Mouse (Mus musculus): Measurements from ENCODE around the gene Tyw5. TPM values are rescaled to one million over a fixed set of nuclear protein-coding genes. Genes with fewer than 3 reads are reported as not detected.

Gene Tyw5
- total and polyA plus RNA-seq, 3 experiments = 20.3 to 50.1 (median 21.0) TPM

- in situ Hi-C loops (cut with MboI; ENCODE audit: low pct_ligation_motif_present, low pct_unique_long_range_greater_than_20kb, low sequenced_read_pairs) (no loop called here), dilution Hi-C loops (cut with MboI; ENCODE audit: extremely low pct_ligation_motif_present, extremely low pct_unique_long_range_greater_than_20kb, low sequenced_read_pairs) (no loop called here)
- TF ChIP-seq CHD1 (IDR thresholded peaks at IDR 0.05; ENCODE audit: low read depth, low read length) (no peak), NELFE (IDR thresholded peaks at IDR 0.05; ENCODE audit: low read depth, low read length) (no peak), GABPA (IDR thresholded peaks at IDR 0.05; ENCODE audit: insufficient replicate concordance, low read depth, low read length) (no peak), POLR2AphosphoS2 (IDR thresholded peaks at IDR 0.05; ENCODE audit: low read depth, low read length) (no peak), USF1 (IDR thresholded peaks at IDR 0.05; ENCODE audit: low read depth, low read length) (no peak), IRF4 (IDR thresholded peaks at IDR 0.05; ENCODE audit: low read depth, low read length) (peak; percentile 85), BHLHE40 (IDR thresholded peaks at IDR 0.05; ENCODE audit: low read depth, low read length) (0 out of 2 replicates have a peak, but pooled peaks have one; percentile 16), MAZ (IDR thresholded peaks at IDR 0.05; ENCODE audit: low read depth, low read length) (no peak), NRF1 (IDR thresholded peaks at IDR 0.05; ENCODE audit: low read depth, low read length) (no peak), JUND (conservative IDR thresholded peaks at IDR 0.05; ENCODE audit: low read depth, low read length) (no peak), KAT2A (IDR thresholded peaks at IDR 0.05; ENCODE audit: insufficient replicate concordance, low read length) (no peak), MEF2A (IDR thresholded peaks at IDR 0.05; ENCODE audit: borderline replicate concordance, low read depth, low read length) (no peak), ZMIZ1 (IDR thresholded peaks at IDR 0.05; ENCODE audit: low read depth, low read length) (no peak), ZNF384 (IDR thresholded peaks at IDR 0.05; ENCODE audit: low read depth, low read length) (no peak), RCOR1 (conservative IDR thresholded peaks at IDR 0.05; ENCODE audit: low read depth, low read length) (peak; percentile 59; the same call in 1 of the 2 replicates), MAFK (IDR thresholded peaks at IDR 0.05; ENCODE audit: insufficient replicate concordance, low read length) (0 out of 2 replicates have a peak, but pooled peaks have one; percentile 33), MXI1 (IDR thresholded peaks at IDR 0.05; ENCODE audit: low read depth, low read length) (no peak), ELF1 (IDR thresholded peaks at IDR 0.05; ENCODE audit: low read depth, low read length) (0 out of 2 replicates have a peak, but pooled peaks have one; percentile 29), CHD2 (IDR thresholded peaks at IDR 0.05; ENCODE audit: low read length) (peak; percentile 30; the same call in 1 of the 2 replicates), TCF12 (IDR thresholded peaks at IDR 0.05; ENCODE audit: low read depth, low read length) (0 out of 2 replicates have a peak, but pooled peaks have one; percentile 28), TBP (conservative IDR thresholded peaks at IDR 0.05; ENCODE audit: low read depth, low read length) (no peak), E2F4 (IDR thresholded peaks at IDR 0.05; ENCODE audit: insufficient replicate concordance, low read depth, low read length) (no peak), MYC (IDR thresholded peaks at IDR 0.05; ENCODE audit: low read depth, low read length) (no peak), ZKSCAN1 (IDR thresholded peaks at IDR 0.05; ENCODE audit: borderline replicate concordance, low read depth, low read length) (no peak), UBTF (IDR thresholded peaks at IDR 0.05; ENCODE audit: low read depth, low read length) (no peak), SMC3 (IDR thresholded peaks at IDR 0.05; ENCODE audit: low read depth, low read length) (no peak), MAX (IDR thresholded peaks at IDR 0.05; ENCODE audit: low read length) (no peak), ETS1 (conservative IDR thresholded peaks at IDR 0.05; ENCODE audit: low read depth, low read length) (no peak), ZC3H11A (IDR thresholded peaks at IDR 0.05; ENCODE audit: low read depth, low read length) (no peak), SIN3A (IDR thresholded peaks at IDR 0.05; ENCODE audit: low read length) (0 out of 2 replicates have a peak, but pooled peaks have one; percentile 34), EP300 (IDR thresholded peaks at IDR 0.05; ENCODE audit: low read length) (peak; percentile 87), CTCF (conservative IDR thresholded peaks at IDR 0.05 in 1 of 2, IDR thresholded peaks at IDR 0.05 in 1 of 2; ENCODE audit: low read depth in 2 of 2, low read length in 2 of 2) (no peak), JUN (IDR thresholded peaks at IDR 0.05; ENCODE audit: insufficient read depth, low read depth, low read length) (no peak), HCFC1 (IDR thresholded peaks at IDR 0.05; ENCODE audit: low read depth, low read length) (no peak), POLR2A (IDR thresholded peaks at IDR 0.05; ENCODE audit: low read depth, low read length) (no peak), RAD21 (IDR thresholded peaks at IDR 0.05; ENCODE audit: low read depth, low read length) (no peak), PAX5 (IDR thresholded peaks at IDR 0.05; ENCODE audit: low read length) (no peak), USF2 (conservative IDR thresholded peaks at IDR 0.05; ENCODE audit: low read depth, low read length) (no peak)
- Histone ChIP-seq H3K4me3 (replicated peaks in 1 of 3; ENCODE audit: low read depth in 2 of 3, low read length in 2 of 3, poor library complexity in 1 of 3) (no peak overlapping the region), H3K9me3 (replicated peaks; ENCODE audit: low read length) (peaks cover 1% of the 10 kb centered on the region), H3K36me3 (replicated peaks in 1 of 2; ENCODE audit: control insufficient read depth in 1 of 2, insufficient read depth in 1 of 2, low read length in 1 of 2) (peaks cover 3 to 7% of the 10 kb centered on the region in 2 experiments), H3K27ac (ENCODE audit: insufficient read depth, low read depth) (no peak overlapping the region), H3K9ac (ENCODE audit: insufficient read depth, low read depth) (no peak overlapping the region), H3K4me2 (ENCODE audit: insufficient read depth, low read depth, poor library complexity, severe bottlenecking) (no peak overlapping the region; the same call in 1 of the 2 replicates), H3K27me3 (replicated peaks) (no peaks in the 10 kb centered on the region), H3K4me1 (ENCODE audit: control insufficient read depth in 1 of 2, insufficient read depth in 2 of 2) (peaks cover 7 to 25% of the 10 kb centered on the region in 2 experiments; a peak in 3 of 4 replicates), H3K79me2 (replicated peaks; ENCODE audit: control insufficient read depth, extremely low read depth, insufficient read depth, poor library complexity, severe bottlenecking) (no peaks in the 10 kb centered on the region; the same call in 1 of the 2 replicates)
- DNase-seq (ENCODE audit: extremely low read depth) = peak; percentile 54
Measured at GRCm38 (mm10) chr1:57370451-57370850, 36.5 kb downstream of the Tyw5 start.
